Mouse (Mus musculus): Measurements from ENCODE around the gene Gm5089.

DNA sequence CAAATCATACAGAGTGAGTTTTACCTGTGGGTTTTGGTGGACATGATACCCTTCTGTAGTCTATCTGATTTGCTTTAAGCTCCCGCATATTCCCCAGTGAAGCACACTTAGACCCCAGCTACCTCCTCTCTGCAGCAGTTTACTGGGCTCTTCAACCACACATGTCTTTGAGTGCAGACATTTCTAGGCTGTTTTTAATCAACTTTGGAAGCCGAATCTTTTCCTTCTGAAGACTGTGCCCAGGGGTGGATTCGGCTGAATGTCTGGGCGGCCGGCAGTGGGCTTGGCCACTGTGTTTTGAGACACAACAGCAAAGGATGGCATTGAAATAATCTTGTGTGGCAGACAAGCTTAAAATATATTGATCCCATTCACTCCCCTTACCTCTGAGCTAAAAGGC, 36.5 kb upstream of the Gm5089 start:
- TF ChIP-seq CTCF (IDR thresholded peaks at IDR 0.05): no peak
- no peak for TF ChIP-seq EP300 (IDR thresholded peaks at IDR 0.05)

All from lung, postnatal 0 days (tissue).